Mouse (Mus musculus): Measurements from ENCODE around the gene Serhl.

DNA sequence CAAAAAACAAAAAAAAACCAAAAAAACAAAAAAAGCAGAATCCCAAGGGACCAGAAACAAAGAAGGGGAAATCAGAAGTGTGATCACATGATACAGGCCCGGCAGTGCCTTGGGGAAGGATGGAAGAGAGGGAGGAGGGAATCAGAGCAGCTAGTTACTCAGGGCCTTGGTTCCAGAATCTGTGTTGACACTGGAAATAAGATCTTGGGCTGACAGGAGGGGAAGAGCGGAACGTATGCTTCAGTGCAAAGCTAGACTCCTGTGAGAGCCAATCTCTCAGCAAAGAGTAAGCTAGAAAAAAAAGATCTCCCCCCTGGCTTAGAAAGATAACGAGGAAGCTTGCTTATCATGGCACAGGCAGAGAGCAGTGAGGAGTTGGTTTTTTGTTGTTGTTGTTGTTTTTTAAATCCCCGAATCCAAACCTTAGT is 30.1 kb upstream of the Serhl start:
- TF ChIP-seq CTCF (IDR thresholded peaks at IDR 0.05; ENCODE audit: borderline replicate concordance, control insufficient read depth, extremely low read depth, insufficient read depth, low read length, poor library complexity) (no peak), POLR2A (IDR thresholded peaks at IDR 0.05; ENCODE audit: control insufficient read depth, extremely low read depth, insufficient read depth, low read length, poor library complexity) (no peak)
